Mouse (Mus musculus): ENCODE data around the gene Paf1. TPM values are rescaled to one million over a fixed set of nuclear protein-coding genes. Genes with fewer than 3 reads are reported as not detected.

The Paf1 gene
- polyA plus RNA-seq, 1 experiment, result 78.4 TPM

- H3K4me1 ChIP-seq (ENCODE audit: control insufficient read depth, insufficient read depth, low read length), result no peaks in the 10 kb centered on the region
- WGBS, result 79% methylated on average over 13 of the region's 13 CpGs
- H3K27ac ChIP-seq (ENCODE audit: insufficient read depth, low read depth, low read length), result no peak overlapping the region
- no peaks in the 10 kb centered on the region for H3K27me3 ChIP-seq (replicated peaks; ENCODE audit: control insufficient read depth, insufficient read depth, low read length)
- no peaks in the 10 kb centered on the region for H3K36me3 ChIP-seq (ENCODE audit: control insufficient read depth, insufficient read depth, low read length)
- TF ChIP-seq CTCF (conservative IDR thresholded peaks at IDR 0.05; ENCODE audit: insufficient read depth, insufficient read length, low read depth, low read length) (no peak), POLR2A (IDR thresholded peaks at IDR 0.05; ENCODE audit: low read depth, low read length) (no peak)
- no peak for DNase-seq
- H3K4me3 ChIP-seq (ENCODE audit: insufficient read depth, low read depth, low read length), result no peak overlapping the region
These were observed 55.4 kb downstream of the Paf1 start for GRCm38 (mm10) chr7:28447865-28448820.

Other genes with a start within 250 kb of the Paf1 start
- gene Fbl, start 223.2 kb upstream of the Paf1 start, polyA plus RNA-seq (2012; rRNA removed), result 33.0 and 54.3 TPM in 2 replicates
- 31.1 and 34.8 TPM in 2 replicates for gene Dyrk1b, start 213.5 kb upstream of the Paf1 start, polyA plus RNA-seq (2012; rRNA removed)
- 5.2 and 5.7 TPM in 2 replicates for gene Eid2, start 125.1 kb upstream of the Paf1 start, polyA plus RNA-seq (2012; rRNA removed)
- 7.7 and 10.2 TPM in 2 replicates for gene Eid2b, start 115.2 kb upstream of the Paf1 start, polyA plus RNA-seq (2012; rRNA removed)
- gene Selenov, start 101.8 kb upstream of the Paf1 start, polyA plus RNA-seq (2012; rRNA removed), result 0.14 TPM in 1 of 2 replicates, not detected in the other
- not detected in 2 replicates for gene Dll3, start 90.7 kb upstream of the Paf1 start, polyA plus RNA-seq (2012; rRNA removed)
- 99.0 and 102 TPM in 2 replicates for gene Timm50, start 80.9 kb upstream of the Paf1 start, polyA plus RNA-seq (2012; rRNA removed)
- gene Supt5, start 54.2 kb upstream of the Paf1 start, polyA plus RNA-seq (2012; rRNA removed), result 86.8 and 88.6 TPM in 2 replicates
- gene Rps16, start 42.3 kb upstream of the Paf1 start, polyA plus RNA-seq (2012; rRNA removed), result 724 and 951 TPM in 2 replicates
- gene Plekhg2, start 20.4 kb upstream of the Paf1 start, polyA plus RNA-seq (2012; rRNA removed), result 13.5 and 14.6 TPM in 2 replicates
- gene Zfp36, start 12.7 kb upstream of the Paf1 start, polyA plus RNA-seq (2012; rRNA removed), result 24.6 and 25.5 TPM in 2 replicates
- 71.9 and 72.1 TPM in 2 replicates for gene Med29, start 243 bp upstream of the Paf1 start, polyA plus RNA-seq (2012; rRNA removed)
- 8.4 and 14.5 TPM in 2 replicates for gene Gmfg, start 44.5 kb downstream of the Paf1 start, polyA plus RNA-seq (2012; rRNA removed)
- 2.5 and 3.1 TPM in 2 replicates for gene Lrfn1, start 59.0 kb downstream of the Paf1 start, polyA plus RNA-seq (2012; rRNA removed)
- gene Ifnl2, start 117.5 kb downstream of the Paf1 start, polyA plus RNA-seq (2012; rRNA removed), result not detected in 2 replicates
- gene Ifnl3, start 129.9 kb downstream of the Paf1 start, polyA plus RNA-seq (2012; rRNA removed), result not detected in 2 replicates
- gene Sycn, start 147.9 kb downstream of the Paf1 start, polyA plus RNA-seq (2012; rRNA removed), result 12.4 and 13.3 TPM in 2 replicates
- 57.2 and 85.4 TPM in 2 replicates for gene Nccrp1, start 154.3 kb downstream of the Paf1 start, polyA plus RNA-seq (2012; rRNA removed)
- 67.0 and 79.0 TPM in 2 replicates for gene Samd4b, start 205.2 kb downstream of the Paf1 start, polyA plus RNA-seq (2012; rRNA removed)
- 36.9 and 41.8 TPM in 2 replicates for gene Pak4, start 205.2 kb downstream of the Paf1 start, polyA plus RNA-seq (2012; rRNA removed)
- gene Acp7, start 238.4 kb downstream of the Paf1 start, polyA plus RNA-seq (2012; rRNA removed), result not detected in 2 replicates